Mouse (Mus musculus) hindbrain, postnatal 0 days (tissue): ENCODE data around the gene Syt1. TPM values are rescaled to one million over a fixed set of nuclear protein-coding genes. Genes with fewer than 3 reads are reported as not detected.

Source experiments
- ATAC-seq: fragments of 200-750 bp; cut with Nextera tagmentation; 2 replicates; pipeline ENCODE4 v1.8.0; 2017; ENCODE audit warnings: mild to moderate bottlenecking, moderate TSS enrichment, moderate library complexity
- DNase-seq: peaks from one replicate; pipeline ENCODE4 v3.0.0-alpha.2; 2015; ENCODE audit warnings: low spot score
- H3K27ac ChIP-seq: fragments of 300-500 bp; sonication (generic); 2 replicates; pipeline ENCODE4 v1.5.1; 2014; ENCODE audit warnings: mild to moderate bottlenecking
- H3K27me3 ChIP-seq: fragments of 300-500 bp; sonication (generic); 2 replicates; pipeline ENCODE4 v1.6.1; 2014; ENCODE audit warnings: low read length, mixed read lengths; ENCODE audit not compliant: insufficient read depth
- H3K36me3 ChIP-seq: fragments of 300-500 bp; sonication (generic); 2 replicates; pipeline ENCODE4 v1.6.1; 2014; ENCODE audit warnings: low read length, mixed read lengths; ENCODE audit not compliant: insufficient read depth
- H3K4me1 ChIP-seq: fragments of 300-500 bp; sonication (generic); 2 replicates; pipeline ENCODE4 v1.6.1; 2014; ENCODE audit warnings: antibody characterized with exemption, low read length, mixed read lengths; ENCODE audit not compliant: insufficient read depth
- H3K4me2 ChIP-seq: fragments of 300-500 bp; sonication (generic); 2 replicates; pipeline ENCODE4 v1.6.1; 2014; ENCODE audit warnings: low read depth, mild to moderate bottlenecking, low read length, moderate library complexity, mixed read lengths
- H3K4me3 ChIP-seq: fragments of 300-500 bp; sonication (generic); 2 replicates; pipeline ENCODE4 v1.5.1; 2014; ENCODE audit warnings: low read length
- H3K9ac ChIP-seq: fragments of 300-500 bp; sonication (generic); replicated peaks from 2 replicates; pipeline ENCODE4 v1.6.1; 2014; ENCODE audit warnings: mild to moderate bottlenecking, low read length, moderate library complexity, mixed read lengths
- H3K9me3 ChIP-seq: fragments of 300-500 bp; sonication (generic); 2 replicates; pipeline ENCODE4 v1.6.1; 2016; ENCODE audit warnings: low read length, mixed read lengths
- CTCF ChIP-seq: IDR thresholded peaks from 2 replicates; pipeline ENCODE4 v1.5.1; 2016; ENCODE audit warnings: antibody characterized with exemption, control low read depth, low read depth
- WGBS: fragments of 180-500 bp; shearing (Covaris S2); extraction: QIAGEN DNeasy Blood & Tissue Kit; methylation state at CpG from one replicate; pipeline ENCODE4 v1.1.7; 2014; 5-methylcytosine and 5-hydroxymethylcytosine counted together
- polyA plus RNA-seq: library from polyadenylated mRNA; unstranded; fragments of >200 nt; fragmentation: Nextera tagmentation; extraction: Ambion mirVana; gene quantifications from 2 replicates; pipeline ENCODE4 v1.2.1, GENCODE M21; 2015
- total RNA-seq: library from RNA; depleted of rRNA; stranded (reverse); fragments of >200 nt; gene quantifications from 2 replicates; pipeline ENCODE4 v1.2.3, GENCODE M21; 2014

Syt1 gene
- total and polyA plus RNA-seq, 2 experiments from 2014 or later, result 96.1 to 147 TPM

DNA sequence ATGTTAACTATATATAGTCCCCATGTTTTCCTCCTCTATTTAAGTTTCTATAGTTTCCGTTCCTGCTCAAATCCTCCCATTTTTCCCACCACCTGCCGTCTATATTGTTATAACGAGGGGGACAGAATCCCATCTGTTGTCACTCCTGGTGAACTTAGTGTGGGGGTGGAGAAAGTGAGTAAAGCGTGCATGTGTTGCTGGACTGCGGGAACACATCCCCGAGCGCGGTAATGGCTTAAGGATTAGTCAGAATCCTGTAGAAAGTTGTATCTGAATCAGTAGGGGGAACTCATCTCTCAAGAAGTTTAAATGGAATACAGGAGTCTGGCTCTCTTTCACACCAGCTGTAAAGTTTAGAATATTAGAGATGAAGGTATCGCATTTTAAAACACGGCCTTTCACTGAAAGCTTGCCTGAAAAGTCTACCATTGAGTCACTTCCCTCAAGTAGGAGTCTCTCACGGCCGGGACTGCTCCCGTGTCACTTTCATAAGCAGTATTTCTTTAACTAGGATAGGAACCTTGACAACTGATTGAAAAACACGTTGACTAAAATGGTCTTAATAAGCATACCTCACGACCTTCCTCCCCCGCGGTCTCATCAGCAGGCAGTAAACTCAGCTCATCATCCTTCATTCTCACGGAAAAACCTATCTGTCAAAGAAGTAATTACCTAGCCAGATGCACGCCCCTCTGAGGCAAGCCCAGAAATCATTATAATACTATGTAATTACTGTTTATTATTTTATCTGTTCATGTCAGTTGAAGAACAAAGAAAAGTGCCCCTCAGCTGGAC lies 451.8 kb downstream of the Syt1 start:
- H3K4me1 ChIP-seq, result no peaks in the 10 kb centered on the region

DNA sequence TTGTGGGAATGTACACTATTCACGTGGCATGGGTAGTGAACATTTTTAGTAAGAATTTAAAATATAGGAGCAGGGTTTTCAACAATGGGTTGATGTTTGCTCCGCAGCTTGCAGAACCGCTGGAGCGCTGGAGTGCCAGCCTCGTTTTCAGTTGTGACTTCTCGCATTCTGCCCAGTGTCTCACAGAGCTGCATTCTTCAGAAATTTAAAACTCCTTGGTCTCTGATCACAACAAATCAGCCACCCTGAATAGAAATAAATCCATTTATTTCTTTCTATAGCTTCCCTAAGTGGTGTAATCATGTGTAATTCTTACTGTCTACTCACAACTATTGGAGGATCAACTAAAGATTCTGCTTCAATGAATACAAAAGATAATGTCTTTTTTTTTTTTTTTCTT lies 458.2 kb downstream of the Syt1 start:
- no peak overlapping the region for H3K4me3 ChIP-seq
- ATAC-seq, result no peak

More for the DNA sequence above, 451.8 kb downstream of the Syt1 start:
- no peak for TF ChIP-seq CTCF
- WGBS, result 57% methylated on average over 19 of the region's 19 CpGs
- no peaks in the 10 kb centered on the region for H3K9me3 ChIP-seq
- H3K4me2 ChIP-seq, result no peak overlapping the region
- DNase-seq, result no peak
- H3K27ac ChIP-seq, result no peak overlapping the region
- no peak for ATAC-seq
- H3K27me3 ChIP-seq, result no peaks in the 10 kb centered on the region
- H3K9ac ChIP-seq, result no peak overlapping the region
- H3K36me3 ChIP-seq, result no peaks in the 10 kb centered on the region
- H3K4me3 ChIP-seq, result no peak overlapping the region

DNA sequence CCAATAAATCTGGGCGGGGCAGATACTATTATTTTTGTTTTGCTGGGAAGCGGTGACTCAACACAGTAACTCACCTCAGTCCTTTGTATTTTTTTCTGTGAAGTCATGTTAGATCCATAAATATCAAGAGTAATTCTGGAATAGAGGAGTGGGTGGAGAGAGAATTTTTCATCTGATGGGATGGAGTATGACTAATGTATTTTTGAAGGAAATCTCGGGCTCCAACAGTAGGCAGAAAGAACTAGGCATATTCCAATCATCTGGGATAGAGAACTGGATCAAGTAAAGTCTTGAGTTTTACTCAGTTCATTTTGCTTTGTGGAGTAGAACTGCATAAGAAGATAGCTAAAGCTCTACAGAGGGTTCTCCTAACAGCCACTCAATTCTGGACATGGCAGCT lies 465.1 kb downstream of the Syt1 start:
- Histone ChIP-seq H3K4me2 (no peak overlapping the region), H3K4me1 (no peaks in the 10 kb centered on the region), H3K27me3 (no peaks in the 10 kb centered on the region), H3K9me3 (no peaks in the 10 kb centered on the region), H3K27ac (no peak overlapping the region), H3K9ac (no peak overlapping the region), H3K36me3 (no peaks in the 10 kb centered on the region), H3K4me3 (no peak overlapping the region)
- ATAC-seq, result no peak
- WGBS, result 92% methylated on average over 3 of the region's 3 CpGs
- no peak for DNase-seq
- no peak for TF ChIP-seq CTCF

More for the DNA sequence above, 458.2 kb downstream of the Syt1 start:
- Histone ChIP-seq H3K4me1 (no peaks in the 10 kb centered on the region), H3K27ac (no peak overlapping the region), H3K9ac (no peak overlapping the region), H3K27me3 (no peaks in the 10 kb centered on the region), H3K9me3 (no peaks in the 10 kb centered on the region), H3K4me2 (no peak overlapping the region), H3K36me3 (no peaks in the 10 kb centered on the region)
- no peak for DNase-seq
- WGBS, result 69% methylated on average over 6 of the region's 6 CpGs
- no peak for TF ChIP-seq CTCF

GRCm38 (mm10) chr10:108541555-108541954 lies 469.2 kb downstream of the Syt1 start:
- no peak overlapping the region for H3K27ac ChIP-seq
- TF ChIP-seq CTCF, result no peak; the same call in 1 of the 2 replicates
- H3K9me3 ChIP-seq, result no peaks in the 10 kb centered on the region

GRCm38 (mm10) chr10:108538546-108538945 lies 472.2 kb downstream of the Syt1 start:
- TF ChIP-seq CTCF, result no peak
- H3K27ac ChIP-seq, result no peak overlapping the region
- no peaks in the 10 kb centered on the region for H3K9me3 ChIP-seq
- no peak overlapping the region for H3K4me3 ChIP-seq
- 88% methylated on average over 3 of the region's 3 CpGs for WGBS
- H3K4me1 ChIP-seq, result no peaks in the 10 kb centered on the region
- no peak for ATAC-seq
- H3K36me3 ChIP-seq, result no peaks in the 10 kb centered on the region
- no peak overlapping the region for H3K9ac ChIP-seq
- H3K27me3 ChIP-seq, result no peaks in the 10 kb centered on the region
- H3K4me2 ChIP-seq, result no peak overlapping the region
- no peak for DNase-seq

More at GRCm38 (mm10) chr10:108541555-108541954, 469.2 kb downstream of the Syt1 start:
- H3K4me2 ChIP-seq, result no peak overlapping the region
- H3K9ac ChIP-seq, result no peak overlapping the region
- H3K27me3 ChIP-seq, result no peaks in the 10 kb centered on the region
- H3K36me3 ChIP-seq, result no peaks in the 10 kb centered on the region
- no peak overlapping the region for H3K4me3 ChIP-seq
- DNase-seq (no peak), ATAC-seq (no peak)
- H3K4me1 ChIP-seq, result no peaks in the 10 kb centered on the region
- 80% methylated on average over 9 of the region's 9 CpGs for WGBS

GRCm38 (mm10) chr10:108537641-108538040 lies 473.1 kb downstream of the Syt1 start:
- Histone ChIP-seq H3K36me3 (no peaks in the 10 kb centered on the region), H3K4me3 (no peak overlapping the region), H3K9me3 (no peaks in the 10 kb centered on the region), H3K9ac (no peak overlapping the region), H3K4me2 (no peak overlapping the region), H3K4me1 (no peaks in the 10 kb centered on the region), H3K27me3 (no peaks in the 10 kb centered on the region), H3K27ac (no peak overlapping the region)
- DNase-seq, result no peak
- no peak for ATAC-seq
- peak; percentile 54 for TF ChIP-seq CTCF
- WGBS, result 68% methylated on average over 9 of the region's 9 CpGs

DNA sequence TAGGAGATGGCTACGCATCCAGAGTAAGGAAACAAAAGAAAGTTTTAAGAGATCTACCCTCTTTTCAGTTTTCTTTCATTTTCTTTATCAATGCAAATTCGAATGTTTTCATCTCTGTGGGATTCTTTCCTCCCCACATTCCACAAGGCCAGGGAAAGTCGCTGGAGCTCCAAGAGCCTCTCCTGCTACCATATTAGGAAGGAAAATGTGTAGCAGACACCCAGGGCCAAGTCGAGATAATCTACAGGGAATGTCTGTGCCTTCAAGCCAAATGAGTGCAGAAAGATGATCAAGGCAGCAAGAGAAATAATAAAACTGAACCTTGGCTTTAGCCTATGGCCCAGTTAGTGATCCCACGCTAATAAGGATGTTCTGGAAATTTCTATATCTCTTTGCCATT lies 474.9 kb downstream of the Syt1 start:
- Histone ChIP-seq H3K9me3 (no peaks in the 10 kb centered on the region), H3K4me1 (no peaks in the 10 kb centered on the region), H3K9ac (no peak overlapping the region), H3K27me3 (no peaks in the 10 kb centered on the region), H3K36me3 (no peaks in the 10 kb centered on the region), H3K27ac (no peak overlapping the region), H3K4me3 (no peak overlapping the region), H3K4me2 (no peak overlapping the region)
- 49% methylated on average over 5 of the region's 5 CpGs for WGBS
- ATAC-seq (no peak), DNase-seq (no peak)
- TF ChIP-seq CTCF, result no peak
